Comparison of ENCODE assay signal across 8 mouse cellular contexts in the genomic region with DNA sequence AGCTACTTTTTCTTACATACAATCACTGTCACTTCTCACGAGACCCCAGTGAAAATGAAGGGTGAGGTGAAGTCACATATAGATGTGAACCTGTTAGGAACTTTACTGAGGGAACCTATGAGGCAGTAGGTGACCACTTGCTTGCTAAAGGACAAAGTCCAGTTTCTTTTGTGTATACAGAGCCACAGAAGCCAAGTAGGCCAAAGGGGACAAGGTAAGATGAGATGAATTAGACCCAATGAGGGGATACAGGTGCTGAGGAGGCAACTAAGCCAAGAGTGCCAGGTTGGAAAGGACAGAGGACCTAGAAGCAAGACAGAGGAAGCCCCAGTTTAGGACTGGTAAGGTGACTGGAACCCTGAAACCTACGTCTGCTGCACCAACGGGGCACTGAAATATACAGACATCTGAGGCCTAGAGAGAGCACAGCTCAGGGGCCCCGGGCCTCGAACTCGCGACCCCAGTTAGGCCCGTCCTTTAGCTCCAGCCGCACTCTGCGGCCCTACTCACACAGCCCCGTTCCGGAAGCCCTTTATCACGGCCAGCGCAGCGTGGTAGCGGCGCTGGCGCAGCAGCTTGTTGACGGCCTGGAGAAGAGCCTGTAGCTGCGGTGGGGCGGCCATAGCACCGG. TPM values are rescaled to one million over a fixed set of nuclear protein-coding genes. Genes with fewer than 3 reads are reported as not detected.
DNase-seq lines count a peak whose midpoint lies in the region; ATAC-seq and TF ChIP-seq lines count a peak whose summit lies in the region.

No protein-coding gene starts in this region.

- H3K27ac ChIP-seq in testis, adult 2 months (ENCODE audit: control insufficient read depth, insufficient read depth, low read depth, low read length): no peak overlapping the region
- no peak overlapping the region for H3K27ac ChIP-seq in forebrain, embryonic 14.5 days (ENCODE audit: low read depth, low read length)
- H3K27ac ChIP-seq in limb, embryonic 12.5 days: 0 out of 2 replicates have a peak overlapping the region, but pooled peaks have one; percentile 26
- H3K27ac ChIP-seq in stomach, embryonic 16.5 days (ENCODE audit: low read length): peak overlapping the region; percentile 61

- TF ChIP-seq POLR2A in testis, adult 2 months (IDR thresholded peaks at IDR 0.05; ENCODE audit: control insufficient read depth, low read depth, low read length): no peak

- H3K9me3 ChIP-seq in forebrain, embryonic 14.5 days (replicated peaks; ENCODE audit: control insufficient read depth, low read length): no peaks in the 10 kb centered on the region
- H3K9me3 ChIP-seq in limb, embryonic 12.5 days: no peaks in the 10 kb centered on the region
- no peaks in the 10 kb centered on the region for H3K9me3 ChIP-seq in stomach, embryonic 16.5 days (replicated peaks; ENCODE audit: control insufficient read depth, low read length)

- peak overlapping the region; percentile 60 for H3K9ac ChIP-seq in forebrain, embryonic 14.5 days (ENCODE audit: low read length)
- peak overlapping the region; percentile 78 for H3K9ac ChIP-seq in limb, embryonic 12.5 days (replicated peaks)
- peak overlapping the region; percentile 89 for H3K9ac ChIP-seq in stomach, embryonic 16.5 days (ENCODE audit: low read length)

- H3K4me2 ChIP-seq in forebrain, embryonic 14.5 days (ENCODE audit: low read length): peak overlapping the region; percentile 53
- peak overlapping the region; percentile 78 for H3K4me2 ChIP-seq in limb, embryonic 12.5 days
- H3K4me2 ChIP-seq in stomach, embryonic 16.5 days (ENCODE audit: low read depth, low read length): peak overlapping the region; percentile 71

- H3K36me3 ChIP-seq in testis, adult 2 months (ENCODE audit: control insufficient read depth, insufficient read depth, low read length): no peaks in the 10 kb centered on the region
- H3K36me3 ChIP-seq in forebrain, embryonic 14.5 days (ENCODE audit: control insufficient read depth, insufficient read depth, low read length): no peaks in the 10 kb centered on the region
- H3K36me3 ChIP-seq in limb, embryonic 12.5 days: no peaks in the 10 kb centered on the region
- no peaks in the 10 kb centered on the region for H3K36me3 ChIP-seq in stomach, embryonic 16.5 days (ENCODE audit: control insufficient read depth, insufficient read depth, low read length)

- TF ChIP-seq CTCF in testis, adult 2 months (IDR thresholded peaks at IDR 0.05; ENCODE audit: control insufficient read depth, insufficient read depth, insufficient replicate concordance, low read depth, low read length): no peak

- H3K4me3 ChIP-seq in testis, adult 2 months (ENCODE audit: control insufficient read depth, low read depth, low read length): peak overlapping the region; percentile 86
- peak overlapping the region; percentile 50 for H3K4me3 ChIP-seq in forebrain, embryonic 14.5 days (ENCODE audit: low read depth, low read length)
- peak overlapping the region; percentile 82 for H3K4me3 ChIP-seq in limb, embryonic 12.5 days (replicated peaks)
- peak overlapping the region; percentile 72 for H3K4me3 ChIP-seq in stomach, embryonic 16.5 days (replicated peaks; ENCODE audit: low read length)

- no peaks in the 10 kb centered on the region for H3K27me3 ChIP-seq in testis, adult 2 months (ENCODE audit: control insufficient read depth, insufficient read depth, low read length)
- H3K27me3 ChIP-seq in forebrain, embryonic 14.5 days (replicated peaks; ENCODE audit: control insufficient read depth, insufficient read depth, low read length): no peaks in the 10 kb centered on the region
- no peaks in the 10 kb centered on the region for H3K27me3 ChIP-seq in limb, embryonic 12.5 days
- no peaks in the 10 kb centered on the region for H3K27me3 ChIP-seq in stomach, embryonic 16.5 days (ENCODE audit: control insufficient read depth, insufficient read depth, low read length)

- WGBS in forebrain, embryonic 14.5 days: 21% methylated on average over 22 of the region's 22 CpGs
- WGBS in limb, embryonic 12.5 days: 19% methylated on average over 22 of the region's 22 CpGs
- 14% methylated on average over 22 of the region's 22 CpGs for WGBS in stomach, embryonic 16.5 days

- ATAC-seq in forebrain, embryonic 14.5 days: no peak
- peak; percentile 60; the same call in 1 of the 2 replicates for ATAC-seq in limb, embryonic 12.5 days (ENCODE audit: insufficient number of reproducible peaks, insufficient read depth, low FRiP score, low TSS enrichment, low read depth)
- no peak for ATAC-seq in stomach, embryonic 16.5 days (ENCODE audit: insufficient read depth, low FRiP score)

- H3K4me1 ChIP-seq in testis, adult 2 months (ENCODE audit: control insufficient read depth, insufficient read depth, low read length): no peaks in the 10 kb centered on the region
- H3K4me1 ChIP-seq in forebrain, embryonic 14.5 days (ENCODE audit: control insufficient read depth, insufficient read depth, low read length): peaks cover 5% of the 10 kb centered on the region
- 0 out of 2 replicates have a peak, but pooled peaks cover 6% of the 10 kb centered on the region for H3K4me1 ChIP-seq in limb, embryonic 12.5 days (replicated peaks)
- H3K4me1 ChIP-seq in stomach, embryonic 16.5 days (ENCODE audit: control insufficient read depth, insufficient read depth, low read length): peaks cover 9% of the 10 kb centered on the region

- no peak for DNase-seq in testis, postnatal 10 days (ENCODE audit: low spot score)
- no peak for DNase-seq in forebrain, embryonic 14.5 days (ENCODE audit: low spot score)
- DNase-seq in urinary bladder, adult 2 months (ENCODE audit: low spot score): no peak
- DNase-seq in frontal cortex, adult 2 months (ENCODE audit: extremely low spot score in 1 of 2, low spot score in 1 of 2): no peak
- no peak for DNase-seq in adrenal gland, postnatal 14 days

RNA-seq across cellular contexts. Expression of a gene that starts 0.4 kb away (rescaled TPM):
- 3.3 TPM in 2 replicates for polyA plus RNA-seq in testis, adult 2 months (2012; rRNA removed)
- polyA plus RNA-seq in forebrain, embryonic 14.5 days (2014; fragmentation: Nextera tagmentation; extraction: Ambion mirVana): 14.8 and 15.2 TPM in 2 replicates
- polyA plus RNA-seq in limb, embryonic 12.5 days (2016; fragmentation: Nextera tagmentation; extraction: Ambion mirVana): 14.8 and 16.0 TPM in 2 replicates
- 32.4 and 35.1 TPM in 2 replicates for polyA plus RNA-seq in stomach, embryonic 16.5 days (2015; fragmentation: Nextera tagmentation; extraction: Ambion mirVana)
- polyA plus RNA-seq in urinary bladder, adult 2 months (2012; rRNA removed): 34.3 and 37.0 TPM in 2 replicates
- polyA plus RNA-seq in frontal cortex, adult 2 months (2012; rRNA removed): 18.6 and 20.7 TPM in 2 replicates
- total RNA-seq in adrenal gland, postnatal 14 days (2021): 41.9 and 44.4 TPM in 2 replicates

RNA-seq across cellular contexts. Expression of a gene that starts 10.0 kb away (rescaled TPM):
- 1.1 and 1.2 TPM in 2 replicates for polyA plus RNA-seq in testis, adult 2 months (2012; rRNA removed)
- 2.2 and 2.4 TPM in 2 replicates for polyA plus RNA-seq in forebrain, embryonic 14.5 days (2014; fragmentation: Nextera tagmentation; extraction: Ambion mirVana)
- polyA plus RNA-seq in limb, embryonic 12.5 days (2016; fragmentation: Nextera tagmentation; extraction: Ambion mirVana): 1.3 and 1.5 TPM in 2 replicates
- polyA plus RNA-seq in stomach, embryonic 16.5 days (2015; fragmentation: Nextera tagmentation; extraction: Ambion mirVana): 0.34 and 0.59 TPM in 2 replicates
- 3.6 and 3.7 TPM in 2 replicates for polyA plus RNA-seq in urinary bladder, adult 2 months (2012; rRNA removed)
- polyA plus RNA-seq in frontal cortex, adult 2 months (2012; rRNA removed): 10.0 and 10.5 TPM in 2 replicates
- total RNA-seq in adrenal gland, postnatal 14 days (2021): 2.2 and 3.1 TPM in 2 replicates

RNA-seq across cellular contexts. Expression of a gene that starts 10.1 kb away (rescaled TPM):
- 83.8 and 97.1 TPM in 2 replicates for polyA plus RNA-seq in testis, adult 2 months (2012; rRNA removed)
- polyA plus RNA-seq in forebrain, embryonic 14.5 days (2014; fragmentation: Nextera tagmentation; extraction: Ambion mirVana): 0.65 TPM in 1 of 2 replicates, not detected in the other
- polyA plus RNA-seq in limb, embryonic 12.5 days (2016; fragmentation: Nextera tagmentation; extraction: Ambion mirVana): not detected in 2 replicates
- polyA plus RNA-seq in stomach, embryonic 16.5 days (2015; fragmentation: Nextera tagmentation; extraction: Ambion mirVana): not detected in 2 replicates
- 0.43 and 0.49 TPM in 2 replicates for polyA plus RNA-seq in urinary bladder, adult 2 months (2012; rRNA removed)
- 0.48 TPM in 1 of 2 replicates, not detected in the other for polyA plus RNA-seq in frontal cortex, adult 2 months (2012; rRNA removed)
- not detected in 2 replicates for total RNA-seq in adrenal gland, postnatal 14 days (2021)

RNA-seq across cellular contexts. Expression of a gene that starts 33.4 kb away (rescaled TPM):
- 4.5 and 5.9 TPM in 2 replicates for polyA plus RNA-seq in testis, adult 2 months (2012; rRNA removed)
- polyA plus RNA-seq in forebrain, embryonic 14.5 days (2014; fragmentation: Nextera tagmentation; extraction: Ambion mirVana): 3.5 and 5.0 TPM in 2 replicates
- polyA plus RNA-seq in limb, embryonic 12.5 days (2016; fragmentation: Nextera tagmentation; extraction: Ambion mirVana): 25.5 and 28.8 TPM in 2 replicates
- 8.1 and 9.3 TPM in 2 replicates for polyA plus RNA-seq in stomach, embryonic 16.5 days (2015; fragmentation: Nextera tagmentation; extraction: Ambion mirVana)
- polyA plus RNA-seq in urinary bladder, adult 2 months (2012; rRNA removed): 5.0 TPM in 2 replicates
- polyA plus RNA-seq in frontal cortex, adult 2 months (2012; rRNA removed): 10.9 and 11.7 TPM in 2 replicates
- total RNA-seq in adrenal gland, postnatal 14 days (2021): 12.1 and 12.2 TPM in 2 replicates

RNA-seq across cellular contexts. Expression of a gene that starts 44.4 kb away (rescaled TPM):
- polyA plus RNA-seq in testis, adult 2 months (2012; rRNA removed): 62.9 and 65.1 TPM in 2 replicates
- polyA plus RNA-seq in forebrain, embryonic 14.5 days (2014; fragmentation: Nextera tagmentation; extraction: Ambion mirVana): 19.8 and 23.6 TPM in 2 replicates
- 4.4 and 4.7 TPM in 2 replicates for polyA plus RNA-seq in limb, embryonic 12.5 days (2016; fragmentation: Nextera tagmentation; extraction: Ambion mirVana)
- polyA plus RNA-seq in stomach, embryonic 16.5 days (2015; fragmentation: Nextera tagmentation; extraction: Ambion mirVana): 1.4 and 1.7 TPM in 2 replicates
- polyA plus RNA-seq in urinary bladder, adult 2 months (2012; rRNA removed): 0.62 and 1.2 TPM in 2 replicates
- 122 and 145 TPM in 2 replicates for polyA plus RNA-seq in frontal cortex, adult 2 months (2012; rRNA removed)
- total RNA-seq in adrenal gland, postnatal 14 days (2021): 2.3 and 3.9 TPM in 2 replicates

Comparison
In these comparisons a context has a peak if more than half of its experiments do, and no peak if none do; other contexts are left out.
1. H3K27ac ChIP-seq: peak in limb, embryonic 12.5 days (single experiment) and stomach, embryonic 16.5 days (single experiment); none in testis, adult 2 months (single experiment) and forebrain, embryonic 14.5 days (single experiment).
2. RNA of a gene that starts 10.1 kb away (polyA plus RNA-seq): 83.8 to 97.1 TPM in testis, adult 2 months; 0.65 TPM in forebrain, embryonic 14.5 days, 0.48 TPM in frontal cortex, adult 2 months, 0.43 to 0.49 TPM in urinary bladder, adult 2 months, not detected in limb, embryonic 12.5 days and not detected in stomach, embryonic 16.5 days; every median in the first group is over 10 times any median in the second.
3. Peak in every context shown above with its lines, with median percentiles within 50 percentile points of each other: H3K4me3 ChIP-seq, H3K4me2 ChIP-seq and H3K9ac ChIP-seq.